Mouse (Mus musculus) myocyte (in vitro differentiated cells): ENCODE data around the gene Ly6c1. TPM values are rescaled to one million over a fixed set of nuclear protein-coding genes. Genes with fewer than 3 reads are reported as not detected.
A peak's percentile ranks its signal among the peaks of the same experiment; 100 is the strongest.
"Not testable (repeated sequence)": the region's sequence is repeated elsewhere in the genome, so short reads cannot be mapped to it uniquely, and the experiment has no call there.

Experiments
- H3K27me3 ChIP-seq: one replicate; pipeline ENCODE4 v1.6.1; 2011; ENCODE audit not compliant: control insufficient read depth, insufficient read depth, insufficient read length
- H3K36me3 ChIP-seq: one replicate; pipeline ENCODE4 v1.6.1; 2011; ENCODE audit not compliant: control insufficient read depth, insufficient read depth
- H3K4me2 ChIP-seq: one replicate; pipeline ENCODE4 v1.6.1; 2011; ENCODE audit warnings: low read depth, control low read depth
- H3K4me3 ChIP-seq: one replicate; pipeline ENCODE4 v1.5.1; 2011; ENCODE audit warnings: mild to moderate bottlenecking, control low read depth, moderate library complexity
- H3K79me2 ChIP-seq: one replicate; pipeline ENCODE4 v1.6.1; 2011; ENCODE audit not compliant: control insufficient read depth, insufficient read depth
- H3ac ChIP-seq: one replicate; pipeline ENCODE4 v1.6.1; 2011; ENCODE audit not compliant: control insufficient read depth, insufficient read length
- CEBPB ChIP-seq: IDR thresholded peaks from 2 replicates; pipeline ENCODE4 v1.6.1; 2011; ENCODE audit warnings: mild to moderate bottlenecking, moderate library complexity; ENCODE audit not compliant: poor library complexity, insufficient read depth, severe bottlenecking
- E2F4 ChIP-seq: IDR thresholded peaks from one replicate; pipeline ENCODE4 v1.6.1; 2011; ENCODE audit warnings: mild to moderate bottlenecking, control low read depth, moderate library complexity; ENCODE audit not compliant: insufficient read depth
- MAX ChIP-seq: IDR thresholded peaks from one replicate; pipeline ENCODE4 v1.6.1; 2011; ENCODE audit warnings: low read depth, mild to moderate bottlenecking, control low read depth
- MYOD1 ChIP-seq, 3 experiments: IDR thresholded peaks; one replicate each; pipeline ENCODE4 v1.6.1; 2011; ENCODE audit warnings: control low read depth in 2 of 3, low read depth in 2 of 3, mild to moderate bottlenecking in 2 of 3, moderate library complexity in 1 of 3; ENCODE audit not compliant: insufficient read length in 2 of 3, control insufficient read depth in 1 of 3
- MYOG ChIP-seq, 3 experiments: IDR thresholded peaks; one replicate each; pipeline ENCODE4 v1.6.1; 2011; ENCODE audit warnings: control low read depth in 2 of 3, low read depth in 2 of 3, mild to moderate bottlenecking in 2 of 3; ENCODE audit not compliant: insufficient read length in 2 of 3, control insufficient read depth in 1 of 3, insufficient read depth in 1 of 3
- POLR2A ChIP-seq: IDR thresholded peaks from one replicate; pipeline ENCODE4 v1.6.1; 2011; ENCODE audit warnings: low read depth, mild to moderate bottlenecking, control low read depth, moderate library complexity; ENCODE audit not compliant: insufficient read length
- POLR2AphosphoS2 ChIP-seq: IDR thresholded peaks from one replicate; pipeline ENCODE4 v1.6.1; 2011; ENCODE audit warnings: low read depth, control low read depth; ENCODE audit not compliant: insufficient read length
- REST ChIP-seq: IDR thresholded peaks from one replicate; pipeline ENCODE4 v1.6.1; 2011; ENCODE audit warnings: mild to moderate bottlenecking, control low read depth, moderate library complexity; ENCODE audit not compliant: insufficient read depth, insufficient read length
- SRF ChIP-seq: IDR thresholded peaks from one replicate; pipeline ENCODE4 v1.6.1; 2011; ENCODE audit warnings: low read depth; ENCODE audit not compliant: control insufficient read depth, insufficient read length
- TCF12 ChIP-seq: IDR thresholded peaks from one replicate; pipeline ENCODE4 v1.6.1; 2011; ENCODE audit warnings: mild to moderate bottlenecking, control low read depth; ENCODE audit not compliant: poor library complexity, insufficient read depth, severe bottlenecking
- TCF3 ChIP-seq: IDR thresholded peaks from one replicate; pipeline ENCODE4 v1.6.1; 2011; ENCODE audit warnings: low read depth, control low read depth; ENCODE audit not compliant: insufficient read length
- USF1 ChIP-seq: IDR thresholded peaks from one replicate; pipeline ENCODE4 v1.6.1; 2011; ENCODE audit warnings: low read depth, mild to moderate bottlenecking, control low read depth, moderate library complexity
- polyA plus RNA-seq: library from polyadenylated mRNA; unstranded; fragments of >200 nt; fragmentation: generic; extraction: Trizol; gene quantifications from one replicate; pipeline ENCODE4 v1.2.1, GENCODE M21; 2012; ENCODE audit warnings: missing spikeins

Gene Ly6c1
- polyA plus RNA-seq: 77.8 TPM

DNA sequence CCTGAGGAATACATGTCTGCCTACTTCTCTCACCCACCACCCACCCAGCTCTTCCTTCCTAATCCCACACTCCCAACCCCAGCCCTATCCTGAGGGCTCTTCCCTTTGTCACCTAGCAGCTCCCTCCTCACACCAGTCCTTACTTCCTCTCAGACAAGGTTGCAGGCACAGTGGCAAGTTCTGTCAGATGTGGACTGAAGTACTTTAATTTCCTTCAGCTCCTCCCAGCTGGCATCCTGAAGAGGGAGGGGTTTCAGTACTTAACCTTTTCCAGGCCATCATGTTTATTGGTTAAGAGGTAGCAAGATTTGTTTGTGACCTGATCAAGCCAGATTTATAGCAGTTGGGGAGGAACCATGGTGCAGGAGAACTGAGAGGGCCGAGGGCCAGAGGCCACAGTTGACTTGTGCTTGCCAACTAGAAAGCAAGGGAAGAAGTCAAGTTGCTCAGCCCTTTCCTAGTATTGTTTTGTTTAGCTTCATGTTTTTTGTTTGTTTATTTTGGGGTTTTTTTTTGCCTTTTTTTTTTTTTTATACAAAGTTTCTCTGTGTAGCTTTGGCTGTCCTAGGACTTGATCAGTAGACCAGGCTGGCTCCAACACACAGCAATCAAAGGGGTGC, at the start of gene Ly6c1:
Gene Ly6c1, minus strand, starts transcription at position 189 of the 620 bp plus-strand sequence.
- H3K79me2 ChIP-seq, H3ac ChIP-seq, H3K36me3 ChIP-seq, H3K4me3 ChIP-seq, H3K27me3 ChIP-seq: not testable (repeated sequence)
- H3K4me2 ChIP-seq: peak within 1 kb of the TSS; percentile 59

DNA sequence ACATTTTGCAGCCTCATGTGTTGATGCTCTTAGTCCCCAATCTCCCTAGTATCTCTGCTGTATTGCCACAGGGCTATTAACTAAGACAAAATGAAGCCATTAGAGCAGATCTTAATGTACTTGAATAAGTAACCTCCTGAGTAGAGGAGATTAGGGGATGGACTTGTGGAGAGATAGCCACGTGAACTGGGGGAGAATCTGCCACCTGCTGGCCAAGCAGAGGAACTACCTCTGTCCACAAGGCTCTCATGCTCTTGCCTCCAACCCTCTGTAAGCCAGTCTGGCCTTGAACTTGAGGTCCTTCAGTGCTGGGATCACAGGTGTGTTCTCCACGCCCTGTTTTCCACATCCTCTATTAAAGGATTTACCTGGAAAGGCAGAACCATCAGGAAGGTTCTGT, 39.4 kb upstream of the Ly6c1 start:
- H3K4me2 ChIP-seq, H3K4me3 ChIP-seq, H3ac ChIP-seq, H3K79me2 ChIP-seq, H3K27me3 ChIP-seq, H3K36me3 ChIP-seq: not testable (repeated sequence)

DNA sequence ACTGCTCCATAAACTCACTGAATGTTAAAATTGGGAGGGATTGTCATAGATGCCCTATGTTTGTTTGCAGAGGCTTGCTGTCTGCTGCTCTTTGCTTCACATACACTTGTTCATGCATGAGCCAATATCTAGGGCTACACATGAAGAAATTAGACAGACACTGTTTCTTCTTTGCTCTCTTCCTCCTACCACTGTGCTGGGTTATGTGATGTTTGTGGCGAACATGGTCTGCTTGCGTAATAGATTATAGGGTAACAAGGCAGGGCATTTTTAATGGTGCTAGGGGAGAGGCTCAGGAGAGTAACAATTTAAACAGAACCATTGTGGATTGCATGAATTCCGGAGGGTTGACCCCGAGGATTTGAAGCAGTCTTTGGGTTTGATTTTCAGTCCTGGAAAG, 21.3 kb upstream of the Ly6c1 start:
- Histone ChIP-seq H3K79me2 (no peaks in the 10 kb centered on the region), H3K36me3 (no peaks in the 10 kb centered on the region), H3K4me3 (no peak overlapping the region), H3K4me2 (no peak overlapping the region), H3ac (no peak overlapping the region), H3K27me3 (no peaks in the 10 kb centered on the region)
- TF ChIP-seq MYOG (IDR thresholded peaks at IDR 0.05; ENCODE audit: control insufficient read depth in 1 of 3, insufficient read depth in 1 of 3, insufficient read length in 2 of 3, low read depth in 2 of 3) (no peak), CEBPB (peak; percentile 16; the same call in 1 of the 2 replicates), MAX (no peak), MYOD1 (IDR thresholded peaks at IDR 0.05; ENCODE audit: control insufficient read depth in 1 of 3, insufficient read length in 2 of 3, low read depth in 2 of 3) (no peak), E2F4 (no peak), TCF3 (no peak), POLR2AphosphoS2 (no peak)

DNA sequence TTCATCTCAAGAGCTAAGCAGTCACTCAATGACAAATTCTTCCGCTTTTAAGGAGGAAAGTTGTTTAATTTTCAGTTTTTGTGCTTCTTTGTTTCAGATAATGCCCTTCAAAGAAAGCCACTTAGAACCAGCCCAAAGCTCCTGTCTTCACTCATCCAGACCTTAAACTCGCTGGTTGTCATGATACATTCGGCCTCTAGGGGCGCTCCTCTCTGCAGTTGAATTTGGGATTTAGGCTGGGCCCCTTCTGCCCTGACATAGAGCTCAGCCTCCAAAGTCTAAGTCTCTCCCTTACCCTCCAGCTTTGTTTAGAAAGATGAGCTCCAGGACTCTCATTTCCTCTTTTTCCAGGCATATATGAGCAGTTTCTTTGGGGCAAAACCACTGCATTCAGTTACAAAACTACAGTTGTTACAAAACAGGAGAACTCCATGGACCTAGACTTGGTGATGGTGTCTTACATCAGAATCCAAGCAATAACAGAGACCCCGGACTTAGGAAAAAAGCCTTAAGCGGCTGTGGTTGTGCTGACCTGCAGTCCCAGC, 13.5 kb upstream of the Ly6c1 start:
- H3K79me2 ChIP-seq, H3K4me2 ChIP-seq, H3K27me3 ChIP-seq, H3K4me3 ChIP-seq, H3K36me3 ChIP-seq, H3ac ChIP-seq: not testable (repeated sequence)

DNA sequence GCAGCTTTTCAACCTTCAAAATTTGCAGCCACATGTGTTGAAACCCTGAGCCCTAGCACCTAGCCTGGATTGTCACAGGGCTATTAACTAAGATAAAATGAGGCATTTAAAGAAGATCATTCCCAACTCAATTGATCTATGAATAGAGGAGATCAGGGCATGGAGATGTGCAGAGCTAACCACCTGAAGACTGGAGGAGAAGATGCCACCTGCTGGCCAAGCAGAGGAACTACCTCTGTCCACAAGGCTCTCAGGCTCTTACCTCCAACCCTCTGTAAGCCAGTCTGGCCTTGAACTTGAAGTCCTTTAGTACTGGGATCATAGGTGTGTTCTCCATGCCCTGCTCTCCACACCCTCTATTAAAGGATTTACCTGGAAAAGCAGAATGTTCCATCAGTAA, 11.9 kb upstream of the Ly6c1 start:
- Histone ChIP-seq H3K4me3 (no peak overlapping the region), H3K27me3 (no peaks in the 10 kb centered on the region), H3K36me3 (no peaks in the 10 kb centered on the region), H3K79me2 (no peaks in the 10 kb centered on the region), H3K4me2 (no peak overlapping the region), H3ac (no peak overlapping the region)
- TF ChIP-seq TCF3 (no peak), MAX (no peak), USF1 (no peak), TCF12 (no peak), MYOD1 (IDR thresholded peaks at IDR 0.05; ENCODE audit: control insufficient read depth in 1 of 3, insufficient read length in 2 of 3, low read depth in 2 of 3) (no peak), MYOG (IDR thresholded peaks at IDR 0.05; ENCODE audit: control insufficient read depth in 1 of 3, insufficient read depth in 1 of 3, insufficient read length in 2 of 3, low read depth in 2 of 3) (no peak), SRF (no peak), CEBPB (no peak), E2F4 (no peak), REST (no peak), POLR2AphosphoS2 (no peak), POLR2A (no peak)

DNA sequence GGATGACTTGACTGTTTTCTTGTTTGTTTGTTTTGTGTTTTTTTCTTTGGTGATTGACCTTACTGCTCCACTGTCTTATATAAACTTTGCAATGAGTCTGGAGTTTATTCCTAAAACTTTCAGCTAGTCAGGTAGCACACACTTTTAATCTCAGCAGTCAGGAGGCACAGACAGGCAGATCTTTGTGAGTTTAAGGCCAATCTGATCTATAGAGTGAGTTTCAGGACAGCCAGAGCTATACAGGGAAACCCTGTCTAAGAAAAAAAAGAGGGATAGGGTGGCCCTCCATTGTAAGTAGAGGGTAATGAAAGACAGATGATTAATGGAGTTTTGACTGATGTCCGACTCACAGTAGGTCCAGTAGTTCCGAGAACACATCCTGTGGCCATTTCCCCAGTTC, 7.4 kb upstream of the Ly6c1 start:
- no peaks in the 10 kb centered on the region for H3K79me2 ChIP-seq
- no peak overlapping the region for H3K4me3 ChIP-seq
- no peaks in the 10 kb centered on the region for H3K36me3 ChIP-seq
- no peak for TF ChIP-seq TCF3
- TF ChIP-seq USF1: no peak
- no peak for TF ChIP-seq POLR2AphosphoS2
- H3ac ChIP-seq: no peak overlapping the region
- no peak overlapping the region for H3K4me2 ChIP-seq
- no peaks in the 10 kb centered on the region for H3K27me3 ChIP-seq

DNA sequence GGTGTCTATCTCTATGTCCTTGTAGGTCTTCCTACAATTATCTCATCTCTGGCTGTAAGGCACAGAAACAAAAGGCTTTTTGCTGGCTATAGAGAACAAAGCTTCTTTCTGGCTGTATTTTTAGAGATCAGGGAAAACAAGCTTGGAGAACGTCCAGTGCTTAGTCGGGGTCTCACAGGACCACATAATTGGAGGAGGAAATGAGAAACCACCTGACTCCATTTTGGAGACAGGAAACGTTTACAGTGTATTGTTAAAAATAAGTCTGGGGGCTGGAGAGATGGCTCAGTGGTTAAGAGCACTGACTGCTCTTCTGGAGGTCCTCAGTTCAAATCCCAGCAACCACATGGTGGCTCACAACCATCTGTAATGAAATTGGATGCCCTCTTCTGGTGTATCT, 6.8 kb upstream of the Ly6c1 start:
- H3K36me3 ChIP-seq, H3K27me3 ChIP-seq, H3ac ChIP-seq, H3K4me2 ChIP-seq, H3K79me2 ChIP-seq, H3K4me3 ChIP-seq: not testable (repeated sequence)

DNA sequence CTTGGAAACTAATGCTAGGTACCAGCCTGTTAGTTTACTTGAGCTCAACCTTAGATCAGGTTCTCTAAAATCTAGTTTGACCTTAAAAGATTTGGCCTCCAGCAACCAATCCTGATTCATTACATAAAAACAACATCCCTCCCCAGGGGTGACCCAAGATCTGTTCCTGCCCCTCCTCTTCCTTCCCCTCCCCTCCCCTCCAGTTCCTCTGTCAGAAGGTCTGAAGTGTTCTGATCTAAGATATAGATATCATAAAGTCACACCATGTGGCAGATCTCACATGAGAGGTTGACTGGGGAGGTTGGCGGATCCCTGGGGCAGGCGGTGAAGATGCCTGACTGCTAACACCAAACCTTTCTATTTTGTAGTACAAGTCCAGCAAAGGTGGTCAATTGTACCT, 3.8 kb upstream of the Ly6c1 start:
- not testable (repeated sequence) for H3K4me3 ChIP-seq

DNA sequence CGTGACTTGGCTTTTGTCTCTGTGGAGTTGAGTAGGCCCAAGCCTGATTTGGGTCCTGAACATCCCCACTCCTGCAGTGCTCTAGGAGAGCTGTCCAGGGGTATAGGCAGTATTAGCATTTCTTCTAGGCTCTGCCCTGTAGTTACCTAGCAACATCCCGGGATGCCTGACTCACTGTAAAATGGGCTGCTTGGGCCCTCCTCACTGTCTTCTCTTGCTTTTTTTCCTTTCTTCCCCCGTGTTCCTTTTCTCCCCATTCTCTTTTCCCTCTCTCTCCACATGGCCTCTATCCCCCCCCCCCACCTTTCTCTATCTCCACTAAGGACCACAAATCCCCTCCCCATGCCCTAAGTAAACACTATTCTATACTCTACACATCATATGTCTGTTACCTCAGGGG, 2.5 kb upstream of the Ly6c1 start:
- not testable (repeated sequence) for H3K27me3 ChIP-seq, H3K4me3 ChIP-seq, H3K4me2 ChIP-seq, H3K79me2 ChIP-seq, H3K36me3 ChIP-seq, H3ac ChIP-seq

More for the DNA sequence above, 3.8 kb upstream of the Ly6c1 start:
- H3K4me2 ChIP-seq, H3K79me2 ChIP-seq, H3ac ChIP-seq, H3K36me3 ChIP-seq, H3K27me3 ChIP-seq: not testable (repeated sequence)
